Mouse (Mus musculus): Measurements from ENCODE around the gene Pak7. TPM values are rescaled to one million over a fixed set of nuclear protein-coding genes. Genes with fewer than 3 reads are reported as not detected.

Pak7 gene
- polyA plus RNA-seq, 1 experiment from 2014 or later = 32.8 TPM

GRCm38 (mm10) chr2:136064356-136064755 lies 323.4 kb downstream of the Pak7 start:
- no peaks in the 10 kb centered on the region for H3K36me3 ChIP-seq

GRCm38 (mm10) chr2:136059029-136059669 lies 328.6 kb downstream of the Pak7 start:
- Histone ChIP-seq H3K27ac (replicated peaks) (no peak overlapping the region), H3K36me3 (no peaks in the 10 kb centered on the region), H3K4me2 (replicated peaks) (peak overlapping the region; percentile 75), H3K27me3 (peaks cover 31% of the 10 kb centered on the region), H3K9me3 (no peaks in the 10 kb centered on the region), H3K9ac (replicated peaks) (0 out of 2 replicates have a peak overlapping the region, but pooled peaks have one; percentile 20), H3K4me1 (peaks cover 20% of the 10 kb centered on the region), H3K4me3 (peak overlapping the region; percentile 43)
- WGBS = 1% methylated on average over 37 of the region's 37 CpGs
- peak; percentile 52 for ATAC-seq (replicated peaks)

More at GRCm38 (mm10) chr2:136064356-136064755, 323.4 kb downstream of the Pak7 start:
- Histone ChIP-seq H3K4me1 (peaks cover 2% of the 10 kb centered on the region), H3K4me2 (replicated peaks) (no peak overlapping the region), H3K27ac (replicated peaks) (no peak overlapping the region), H3K27me3 (peaks cover 14% of the 10 kb centered on the region), H3K4me3 (no peak overlapping the region), H3K9ac (replicated peaks) (no peak overlapping the region), H3K9me3 (no peaks in the 10 kb centered on the region)
- no peak for ATAC-seq (replicated peaks)
- 40% methylated on average over 1 of the region's 1 CpGs for WGBS

GRCm38 (mm10) chr2:136058398-136058797 lies 329.4 kb downstream of the Pak7 start:
- peak overlapping the region; percentile 37; the same call in 1 of the 2 replicates for H3K9ac ChIP-seq (replicated peaks)
- peak overlapping the region; percentile 75 for H3K4me2 ChIP-seq (replicated peaks)
- H3K27ac ChIP-seq (replicated peaks) = no peak overlapping the region
- 2% methylated on average over 7 of the region's 7 CpGs for WGBS
- peak; percentile 32; the same call in 1 of the 2 replicates for ATAC-seq (replicated peaks)
- no peaks in the 10 kb centered on the region for H3K36me3 ChIP-seq
- H3K27me3 ChIP-seq = peaks cover 31% of the 10 kb centered on the region
- H3K4me1 ChIP-seq = peaks cover 20% of the 10 kb centered on the region
- H3K9me3 ChIP-seq = no peaks in the 10 kb centered on the region
- peak overlapping the region; percentile 43 for H3K4me3 ChIP-seq

DNA sequence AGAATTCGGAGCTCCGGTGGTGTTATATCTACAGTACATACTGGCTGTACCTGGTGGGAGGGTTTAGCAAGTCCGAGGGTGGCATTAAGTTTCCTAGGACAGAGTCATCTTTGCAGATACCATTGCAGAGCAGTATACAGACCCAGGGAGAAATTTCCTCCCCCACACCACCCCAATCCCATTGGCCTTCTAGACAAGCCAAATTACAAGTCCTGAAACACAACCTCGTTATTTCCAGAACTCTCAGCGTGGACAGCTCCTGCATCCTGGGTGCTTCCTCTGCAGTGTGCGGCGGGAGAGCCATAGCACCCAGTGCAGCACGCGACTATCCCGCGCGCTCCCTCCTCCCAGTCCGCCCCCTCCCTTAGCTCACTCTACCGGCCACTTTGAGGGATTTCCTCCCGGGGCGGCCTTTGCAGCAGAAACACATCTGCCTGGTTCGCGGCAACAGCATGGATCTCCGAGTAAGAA lies 329.9 kb downstream of the Pak7 start:
- H3K4me1 ChIP-seq = peaks cover 20% of the 10 kb centered on the region
- peak; percentile 80 for ATAC-seq (replicated peaks)
- H3K27ac ChIP-seq (replicated peaks) = no peak overlapping the region
- WGBS = 5% methylated on average over 19 of the region's 19 CpGs
- H3K27me3 ChIP-seq = peaks cover 31% of the 10 kb centered on the region
- H3K9me3 ChIP-seq = no peaks in the 10 kb centered on the region
- peak overlapping the region; percentile 75 for H3K4me2 ChIP-seq (replicated peaks)
- peak overlapping the region; percentile 43 for H3K4me3 ChIP-seq
- peak overlapping the region; percentile 37 for H3K9ac ChIP-seq (replicated peaks)
- no peaks in the 10 kb centered on the region for H3K36me3 ChIP-seq

- Histone ChIP-seq H3K9ac (replicated peaks) (no peak within 1 kb of the TSS), H3K9me3 (no peaks in the 10 kb centered on the region), H3K27ac (replicated peaks) (no peak within 1 kb of the TSS), H3K36me3 (no peaks in the 10 kb centered on the region), H3K4me1 (peaks cover 14% of the 10 kb centered on the region), H3K4me3 (peak within 1 kb of the TSS; percentile 17), H3K27me3 (no peaks in the 10 kb centered on the region), H3K4me2 (replicated peaks) (peak within 1 kb of the TSS; percentile 40)
- 5% methylated on average over 8 of the region's 8 CpGs for WGBS
- ATAC-seq (replicated peaks) = peak; percentile 72
Measured at GRCm38 (mm10) chr2:136051688-136052289, 336.0 kb downstream of the Pak7 start, which contains the start of gene Lamp5. TSS of gene Lamp5 (plus strand) at chr2:136052239.

DNA sequence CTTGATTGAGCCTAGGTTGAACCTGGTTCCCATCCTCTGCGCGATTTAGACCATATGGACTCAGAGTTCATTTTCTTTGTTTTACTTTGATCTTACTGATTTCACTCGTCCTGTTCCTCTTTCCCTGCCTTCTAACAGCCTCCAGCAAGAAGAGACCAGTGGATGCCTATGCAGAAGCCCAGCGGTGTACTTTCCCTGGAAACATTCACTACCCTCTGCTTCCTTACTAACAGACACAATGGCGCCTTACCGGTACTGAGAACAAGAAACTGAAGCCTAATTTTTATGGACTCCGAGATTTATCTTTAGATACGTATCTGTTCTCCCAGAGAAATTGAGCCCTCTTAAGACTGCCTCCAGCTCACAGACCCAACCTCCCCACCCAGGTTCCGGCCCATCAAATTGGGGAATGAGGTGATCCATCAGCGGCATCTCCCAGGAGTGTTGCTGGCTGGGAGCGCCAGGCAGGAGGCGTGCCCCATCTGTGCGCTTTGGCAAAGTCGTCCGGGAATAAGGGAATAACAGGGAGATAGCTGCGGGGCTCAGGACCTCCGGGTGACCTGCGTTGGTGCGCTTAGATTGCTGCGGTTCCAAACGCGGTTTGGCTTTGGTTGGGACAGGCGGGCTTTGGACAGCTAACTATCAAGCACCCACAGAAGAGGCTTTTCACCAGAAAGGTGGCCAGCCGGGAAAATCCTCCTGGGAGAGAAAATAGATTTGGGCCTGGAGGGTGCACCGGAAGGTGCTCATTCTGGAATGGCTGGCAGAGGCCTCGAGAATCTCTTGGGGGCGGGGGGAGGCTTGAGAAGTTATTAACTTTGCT lies 336.8 kb downstream of the Pak7 start:
- H3K4me2 ChIP-seq (replicated peaks) = peak overlapping the region; percentile 40
- 17% methylated on average over 27 of the region's 27 CpGs for WGBS
- H3K4me1 ChIP-seq = peaks cover 14% of the 10 kb centered on the region
- H3K36me3 ChIP-seq = no peaks in the 10 kb centered on the region
- ATAC-seq (replicated peaks) = peak; percentile 79
- no peak overlapping the region for H3K9ac ChIP-seq (replicated peaks)
- no peaks in the 10 kb centered on the region for H3K9me3 ChIP-seq
- H3K27me3 ChIP-seq = no peaks in the 10 kb centered on the region
- no peak overlapping the region for H3K27ac ChIP-seq (replicated peaks)
- peak overlapping the region; percentile 17 for H3K4me3 ChIP-seq

GRCm38 (mm10) chr2:136048464-136048863 lies 339.3 kb downstream of the Pak7 start:
- no peaks in the 10 kb centered on the region for H3K9me3 ChIP-seq
- no peak overlapping the region for H3K9ac ChIP-seq (replicated peaks)
- 90% methylated on average over 4 of the region's 4 CpGs for WGBS

More at GRCm38 (mm10) chr2:136048464-136048863, 339.3 kb downstream of the Pak7 start:
- no peak for ATAC-seq (replicated peaks)
- no peak overlapping the region for H3K4me3 ChIP-seq
- no peaks in the 10 kb centered on the region for H3K36me3 ChIP-seq
- peaks cover 14% of the 10 kb centered on the region for H3K4me1 ChIP-seq
- no peak overlapping the region for H3K27ac ChIP-seq (replicated peaks)
- no peak overlapping the region for H3K4me2 ChIP-seq (replicated peaks)
- H3K27me3 ChIP-seq = no peaks in the 10 kb centered on the region

Other genes with a start within 250 kb of the Pak7 start
- gene Ankef1, start 113.9 kb upstream of the Pak7 start, polyA plus RNA-seq (2015; fragmentation: Nextera tagmentation; extraction: Ambion mirVana) = 0.82 and 1.0 TPM in 2 replicates